Mouse (Mus musculus) brain, adult 10 weeks (tissue): Measurements from ENCODE around the gene Ndufaf2. TPM values are rescaled to one million over a fixed set of nuclear protein-coding genes. Genes with fewer than 3 reads are reported as not detected.

ENCODE experiments used
- polyA plus RNA-seq: library from polyadenylated mRNA; stranded (reverse); fragments of 350-450 nt; fragmentation: Illumina TruSeq; extraction: RNeasy Lipid Tissue Mini Kit (QIAGEN cat#74804); gene quantifications from one replicate; pipeline ENCODE4 v1.2.3, GENCODE M21; 2015; ENCODE audit warnings: low read depth, low replicate concordance

Ndufaf2 gene
- polyA plus RNA-seq = 72.5 TPM

GRCm38 (mm10) chr13:108158465-108159240, at the start of gene Ndufaf2, which contains the start of gene Ercc8:
Ndufaf2 (minus strand) TSS chr13:108158623.
Ercc8 (plus strand) TSS chr13:108158731.

GRCm38 (mm10) chr13:108044222-108044941, 114.0 kb downstream of the Ndufaf2 start, which contains the start of gene Smim15:
Smim15 (plus strand) TSS chr13:108044446.

Other genes starting within 250 kb of the Ndufaf2 start
- 102 TPM for gene Smim15, start 114.2 kb downstream of the Ndufaf2 start, polyA plus RNA-seq
- gene Ercc8, start 108 bp upstream of the Ndufaf2 start, polyA plus RNA-seq = 13.6 TPM
- gene Elovl7, start 55.8 kb upstream of the Ndufaf2 start, polyA plus RNA-seq = 15.6 TPM
- gene Depdc1b, start 157.7 kb upstream of the Ndufaf2 start, polyA plus RNA-seq = 0.34 TPM